Mouse (Mus musculus): ENCODE results near the gene Rai14.

GRCm38 (mm10) chr15:10645101-10645500 lies 69.3 kb downstream of the Rai14 start:
- TF ChIP-seq CTCF (IDR thresholded peaks at IDR 0.05; ENCODE audit: borderline replicate concordance, control insufficient read depth, extremely low read depth, insufficient read depth, low read length, poor library complexity) = no peak
- TF ChIP-seq POLR2A (IDR thresholded peaks at IDR 0.05; ENCODE audit: control insufficient read depth, extremely low read depth, insufficient read depth, low read length, poor library complexity) = no peak

Data from thymus, adult 2 months (tissue).